Mouse (Mus musculus) spleen, adult 2 months (tissue): ENCODE measurements around the gene Grip1. TPM values are rescaled to one million over a fixed set of nuclear protein-coding genes. Genes with fewer than 3 reads are reported as not detected.

Source experiments
- DNase-seq, 2 experiments: peaks; one replicate each; pipeline versions ENCODE4 v3.0.0 to v3.0.0-alpha.2; 2012 to 2021; ENCODE audit warnings: low spot score in 2 of 2, low read depth in 1 of 2
- H3K27ac ChIP-seq: fragments of 200-500 bp; 2 replicates; pipeline ENCODE4 v1.5.1; 2012; ENCODE audit warnings: low read length, inconsistent platforms; ENCODE audit not compliant: insufficient read depth
- H3K27me3 ChIP-seq: fragments of 200-500 bp; 2 replicates; pipeline ENCODE4 v1.6.1; 2012; ENCODE audit warnings: mild to moderate bottlenecking, moderate library complexity, low read length, inconsistent platforms; ENCODE audit not compliant: control insufficient read depth, insufficient read depth
- H3K36me3 ChIP-seq: fragments of 200-500 bp; 2 replicates; pipeline ENCODE4 v1.6.1; 2012; ENCODE audit warnings: mild to moderate bottlenecking, low read length, inconsistent platforms; ENCODE audit not compliant: control insufficient read depth, insufficient read depth
- H3K4me1 ChIP-seq: fragments of 200-500 bp; 2 replicates; pipeline ENCODE4 v1.6.1; 2011; ENCODE audit warnings: inconsistent platforms; ENCODE audit not compliant: control insufficient read depth, insufficient read depth, insufficient read length
- H3K4me3 ChIP-seq: fragments of 200-500 bp; 2 replicates; pipeline ENCODE4 v1.5.1; 2011; ENCODE audit warnings: mild to moderate bottlenecking, inconsistent platforms; ENCODE audit not compliant: insufficient read depth, insufficient read length; ENCODE audit errors: extremely low read depth
- CTCF ChIP-seq: fragments of 200-500 bp; IDR thresholded peaks from 2 replicates; pipeline ENCODE4 v1.5.1; 2011; ENCODE audit warnings: mild to moderate bottlenecking, inconsistent platforms; ENCODE audit not compliant: insufficient read depth, insufficient read length, insufficient replicate concordance; ENCODE audit errors: extremely low read depth
- POLR2A ChIP-seq: fragments of 200-500 bp; IDR thresholded peaks from 2 replicates; pipeline ENCODE4 v1.6.1; 2011; ENCODE audit warnings: low read depth, low read length, inconsistent platforms
- WGBS: fragments of 180-500 bp; shearing (Covaris S2); methylation state at CpG from one replicate; pipeline ENCODE4 v1.1.7; 2018; 5-methylcytosine and 5-hydroxymethylcytosine counted together
- polyA plus RNA-seq: library from polyadenylated mRNA; depleted of rRNA; stranded (reverse); fragments of >200 nt; gene quantifications from 2 replicates; pipeline ENCODE4 v1.2.3, GENCODE M21; 2012

Grip1 gene
- polyA plus RNA-seq, 1 experiment = not detected

GRCm38 (mm10) chr10:119852582-119853135 is 399.0 kb downstream of the Grip1 start:
- no peak for TF ChIP-seq CTCF
- TF ChIP-seq POLR2A = no peak
- WGBS = 80% methylated on average over 7 of the region's 7 CpGs
- H3K4me3 ChIP-seq = no peak overlapping the region
- no peaks in the 10 kb centered on the region for H3K27me3 ChIP-seq
- H3K4me1 ChIP-seq = no peaks in the 10 kb centered on the region
- no peak for DNase-seq
- H3K27ac ChIP-seq = no peak overlapping the region
- H3K36me3 ChIP-seq = no peaks in the 10 kb centered on the region

GRCm38 (mm10) chr10:119867726-119868125 is 414.1 kb downstream of the Grip1 start:
- WGBS = 86% methylated on average over 3 of the region's 3 CpGs
- TF ChIP-seq POLR2A = no peak
- no peak for TF ChIP-seq CTCF
- Histone ChIP-seq H3K4me3 (no peak overlapping the region), H3K36me3 (no peaks in the 10 kb centered on the region), H3K27me3 (no peaks in the 10 kb centered on the region), H3K4me1 (no peaks in the 10 kb centered on the region), H3K27ac (no peak overlapping the region)
- no peak for DNase-seq

GRCm38 (mm10) chr10:119868995-119869579 is 415.5 kb downstream of the Grip1 start:
- 66% methylated on average over 11 of the region's 11 CpGs for WGBS
- TF ChIP-seq CTCF = no peak
- TF ChIP-seq POLR2A = no peak
- no peak for DNase-seq

DNA sequence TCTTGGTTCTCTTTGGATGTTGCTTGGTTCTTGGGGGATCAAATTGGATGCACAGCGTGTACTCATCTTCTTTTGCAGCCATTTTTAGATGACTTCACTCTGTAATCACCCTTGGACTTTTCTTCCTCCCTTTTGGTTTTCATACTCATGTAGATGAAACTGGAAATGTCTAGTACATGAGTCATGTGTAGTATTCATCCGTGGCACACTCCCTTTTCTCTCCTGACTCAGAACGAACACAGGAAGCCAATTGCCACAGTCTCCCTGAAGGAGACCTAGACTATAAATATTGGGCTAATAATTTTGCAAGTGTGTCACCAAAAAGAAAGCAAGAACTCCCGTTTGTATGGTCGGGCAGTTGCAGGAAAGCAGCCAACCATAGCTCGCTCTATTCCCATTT is 423.1 kb downstream of the Grip1 start:
- Histone ChIP-seq H3K27ac (no peak overlapping the region), H3K27me3 (no peaks in the 10 kb centered on the region), H3K36me3 (no peaks in the 10 kb centered on the region), H3K4me1 (no peaks in the 10 kb centered on the region), H3K4me3 (no peak overlapping the region)
- DNase-seq = no peak
- TF ChIP-seq POLR2A (no peak), CTCF (no peak)
- WGBS = 58% methylated on average over 6 of the region's 6 CpGs

More at GRCm38 (mm10) chr10:119868995-119869579, 415.5 kb downstream of the Grip1 start:
- Histone ChIP-seq H3K27ac (no peak overlapping the region), H3K4me3 (no peak overlapping the region), H3K36me3 (no peaks in the 10 kb centered on the region), H3K4me1 (no peaks in the 10 kb centered on the region), H3K27me3 (no peaks in the 10 kb centered on the region)

GRCm38 (mm10) chr10:119878331-119878730 is 424.7 kb downstream of the Grip1 start:
- WGBS = 77% methylated on average over 12 of the region's 12 CpGs
- H3K4me1 ChIP-seq = no peaks in the 10 kb centered on the region
- no peaks in the 10 kb centered on the region for H3K36me3 ChIP-seq
- DNase-seq = no peak
- H3K27ac ChIP-seq = no peak overlapping the region
- no peak overlapping the region; the same call in 1 of the 2 replicates for H3K4me3 ChIP-seq
- no peaks in the 10 kb centered on the region for H3K27me3 ChIP-seq
- no peak for TF ChIP-seq POLR2A
- no peak for TF ChIP-seq CTCF

DNA sequence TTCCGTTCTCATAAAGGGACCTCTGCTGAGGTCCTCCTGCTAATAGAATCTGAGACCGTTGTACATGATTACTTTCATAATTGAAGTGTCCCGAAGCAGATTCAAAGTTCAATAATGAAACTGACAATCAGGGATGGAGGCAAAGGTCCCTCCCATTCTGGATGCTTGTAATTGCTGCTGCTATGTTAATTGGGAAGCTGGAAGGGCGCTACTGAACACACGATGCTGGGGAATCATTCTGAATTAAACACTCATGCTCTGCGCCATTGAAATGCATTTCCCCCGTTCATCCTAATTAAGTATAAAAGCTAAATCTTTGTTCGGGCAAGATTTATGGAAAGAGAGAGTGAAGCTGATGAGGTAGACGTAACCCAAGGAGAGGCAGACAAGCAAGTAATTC is 431.0 kb downstream of the Grip1 start:
- no peak for DNase-seq
- Histone ChIP-seq H3K4me1 (no peaks in the 10 kb centered on the region), H3K4me3 (no peak overlapping the region), H3K27ac (no peak overlapping the region), H3K27me3 (no peaks in the 10 kb centered on the region), H3K36me3 (no peaks in the 10 kb centered on the region)
- TF ChIP-seq CTCF (no peak), POLR2A (no peak)
- WGBS = 90% methylated on average over 9 of the region's 9 CpGs

DNA sequence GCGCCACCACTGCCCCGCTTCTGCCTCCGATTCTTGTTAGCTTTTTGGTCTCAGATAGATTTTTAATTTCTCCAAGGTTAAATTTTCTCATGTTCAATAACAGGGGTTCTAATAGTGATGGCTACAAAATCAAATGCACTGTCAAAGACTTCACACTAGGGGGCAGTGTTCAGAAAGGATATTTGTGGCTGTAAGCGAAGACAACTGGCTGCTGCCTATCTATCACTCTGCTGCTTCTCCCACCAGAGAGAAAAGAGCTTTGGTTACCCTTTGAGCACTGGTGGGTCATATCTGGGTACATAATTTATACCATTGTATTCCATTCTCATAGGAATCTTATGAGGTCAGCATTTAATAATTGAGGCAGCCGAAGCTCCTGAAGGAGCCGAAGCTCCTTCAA is 431.9 kb downstream of the Grip1 start:
- no peak for DNase-seq
- TF ChIP-seq CTCF (no peak), POLR2A (no peak)
- no peaks in the 10 kb centered on the region for H3K27me3 ChIP-seq
- no peaks in the 10 kb centered on the region for H3K4me1 ChIP-seq
- H3K4me3 ChIP-seq = no peak overlapping the region; the same call in 1 of the 2 replicates
- H3K27ac ChIP-seq = no peak overlapping the region
- no peaks in the 10 kb centered on the region for H3K36me3 ChIP-seq
- 81% methylated on average over 6 of the region's 6 CpGs for WGBS
